In genomic region chr14:72777927-72778560, GRCm38 (mm10) we compare ENCODE assay signal across 16 mouse cellular contexts.
A peak's percentile ranks its signal among the peaks of the same experiment; 100 is the strongest.
DNase-seq lines count a peak whose midpoint lies in the region; ATAC-seq and TF ChIP-seq lines count a peak whose summit lies in the region.
"Had no signal": no experiment of that assay in that cellular context is flagged by ENCODE, and none has a peak within 500 bp of the region (broad histone marks: within the 10 kb centered on the region; RNA-seq: fewer than 3 reads in every experiment).

No protein-coding gene starts in this region.

- DNase-seq in kidney, adult 2 months = peak; percentile 90
- no peak for DNase-seq in kidney, postnatal 10 days
- DNase-seq in cerebellum, postnatal 14 days = no peak
- no peak for DNase-seq in cerebellum, postnatal 25 days
- no peak for DNase-seq in right cerebral cortex, adult 2 months (ENCODE audit: low spot score in 2 of 2)
- DNase-seq: cerebellum, adult 11 months; gastrocnemius, postnatal 10 days; heart, postnatal 14 days; liver; lung, adult 2 months; thymus, postnatal 4 days had no signal

- peak overlapping the region; percentile 29 for H3K4me2 ChIP-seq in myocyte (ENCODE audit: low read depth)

- no peaks in the 10 kb centered on the region for H3K27me3 ChIP-seq in kidney, adult 2 months (replicated peaks; ENCODE audit: control insufficient read depth, insufficient read depth, low read length)
- H3K27me3 ChIP-seq in C2C12 (ENCODE audit: control insufficient read depth, insufficient read depth, insufficient read length) = no peaks in the 10 kb centered on the region
- no peaks in the 10 kb centered on the region for H3K27me3 ChIP-seq in myocyte (ENCODE audit: control insufficient read depth, insufficient read depth, insufficient read length)

- no peak for TF ChIP-seq CTCF in kidney, adult 2 months (conservative IDR thresholded peaks at IDR 0.05; ENCODE audit: insufficient read depth, insufficient read length, low read depth, low read length)
- TF ChIP-seq CTCF in C2C12 (IDR thresholded peaks at IDR 0.05; ENCODE audit: control insufficient read depth, insufficient read depth, insufficient read length) = no peak

- H3K79me2 ChIP-seq in C2C12 (ENCODE audit: control insufficient read depth, insufficient read depth) (no peaks in the 10 kb centered on the region), myocyte (ENCODE audit: control insufficient read depth, insufficient read depth) (no peaks in the 10 kb centered on the region)

- 26% methylated on average over 6 of the region's 6 CpGs for WGBS in kidney, adult 2 months

- H3ac ChIP-seq in C2C12 (ENCODE audit: control insufficient read depth, insufficient read length, low read depth) = no peak overlapping the region
- H3ac ChIP-seq in myocyte (ENCODE audit: control insufficient read depth, insufficient read length) = no peak overlapping the region

- H3K36me3 ChIP-seq in kidney, adult 2 months (ENCODE audit: control insufficient read depth, insufficient read depth, low read length) = no peaks in the 10 kb centered on the region
- H3K36me3 ChIP-seq in C2C12 (ENCODE audit: control insufficient read depth, insufficient read depth) (no peaks in the 10 kb centered on the region), myocyte (ENCODE audit: control insufficient read depth, insufficient read depth) (no peaks in the 10 kb centered on the region)
- H3K36me3 ChIP-seq: forebrain, embryonic 10.5 days had no signal

- H3K4me1 ChIP-seq in kidney, adult 2 months (ENCODE audit: control insufficient read depth, insufficient read depth, low read length) = peaks cover 11% of the 10 kb centered on the region; the same call in 1 of the 2 replicates
- H3K4me1 ChIP-seq: forebrain, embryonic 10.5 days had no signal

- H3K27ac ChIP-seq in kidney, adult 2 months (ENCODE audit: insufficient read depth, low read depth, low read length) = peak overlapping the region; percentile 96
- H3K27ac ChIP-seq: forebrain, embryonic 10.5 days; hindbrain, postnatal 0 days had no signal

- peak; percentile 65 to 81 for ATAC-seq in hematopoietic stem cell, adult 5-6 weeks (replicated peaks in 1 of 2; ENCODE audit: insufficient read depth in 1 of 2, low FRiP score in 2 of 2, low TSS enrichment in 1 of 2, low read depth in 1 of 2, poor library complexity in 2 of 2, severe bottlenecking in 2 of 2)
- ATAC-seq: hindbrain, postnatal 0 days had no signal

- no peaks in the 10 kb centered on the region for H3K79me3 ChIP-seq in C2C12 (ENCODE audit: low read depth)

- no peak overlapping the region for H3K4me3 ChIP-seq in kidney, adult 2 months (ENCODE audit: insufficient read depth, low read depth, low read length)
- H3K4me3 ChIP-seq in C2C12 (ENCODE audit: insufficient read depth, poor library complexity, severe bottlenecking) (no peak overlapping the region), myocyte (no peak overlapping the region)
- H3K4me3 ChIP-seq: forebrain, embryonic 10.5 days had no signal

- no peak for TF ChIP-seq POLR2A in kidney, adult 2 months (IDR thresholded peaks at IDR 0.05; ENCODE audit: low read depth, low read length)
- TF ChIP-seq POLR2A in myocyte (IDR thresholded peaks at IDR 0.05; ENCODE audit: insufficient read length, low read depth) = no peak

TF ChIP-seq in C2C12, 6 proteins besides CTCF, POLR2A, EP300 and RAD21:
- TF ChIP-seq MAX (IDR thresholded peaks at IDR 0.05) (no peak), FOSL1 (IDR thresholded peaks at IDR 0.05; ENCODE audit: insufficient read depth, low read length, poor library complexity, severe bottlenecking) (no peak), CEBPB (IDR thresholded peaks at IDR 0.05; ENCODE audit: low read depth) (peak; percentile 61), MYOD1 (IDR thresholded peaks at IDR 0.05; ENCODE audit: control insufficient read depth, insufficient read length, low read depth) (no peak), MYOG (IDR thresholded peaks at IDR 0.05; ENCODE audit: control insufficient read depth, extremely low read depth, insufficient read length) (no peak), USF1 (IDR thresholded peaks at IDR 0.05; ENCODE audit: low read depth) (no peak)

TF ChIP-seq in myocyte, 11 proteins besides CTCF, POLR2A, EP300 and RAD21:
- TF ChIP-seq E2F4 (IDR thresholded peaks at IDR 0.05; ENCODE audit: insufficient read depth) = no peak
- TF ChIP-seq CEBPB (IDR thresholded peaks at IDR 0.05; ENCODE audit: insufficient read depth, poor library complexity, severe bottlenecking) = no peak
- no peak for TF ChIP-seq POLR2AphosphoS2 (IDR thresholded peaks at IDR 0.05; ENCODE audit: insufficient read length, low read depth)
- TF ChIP-seq MAX (IDR thresholded peaks at IDR 0.05; ENCODE audit: low read depth) = no peak
- no peak for TF ChIP-seq TCF3 (IDR thresholded peaks at IDR 0.05; ENCODE audit: insufficient read length, low read depth)
- TF ChIP-seq REST (IDR thresholded peaks at IDR 0.05; ENCODE audit: insufficient read depth, insufficient read length) = no peak
- TF ChIP-seq TCF12 (IDR thresholded peaks at IDR 0.05; ENCODE audit: insufficient read depth, poor library complexity, severe bottlenecking) = no peak
- no peak for TF ChIP-seq MYOG (IDR thresholded peaks at IDR 0.05; ENCODE audit: control insufficient read depth in 1 of 3, insufficient read depth in 1 of 3, insufficient read length in 2 of 3, low read depth in 2 of 3)
- no peak for TF ChIP-seq SRF (IDR thresholded peaks at IDR 0.05; ENCODE audit: control insufficient read depth, insufficient read length, low read depth)
- no peak for TF ChIP-seq USF1 (IDR thresholded peaks at IDR 0.05; ENCODE audit: low read depth)
